Mouse (Mus musculus) G1E (cell line): ENCODE measurements around the gene Slc24a2.

Experiments used
- CTCF ChIP-seq: IDR thresholded peaks from 2 replicates; pipeline ENCODE4 v1.5.1; 2012; ENCODE audit warnings: low read depth, low read length, inconsistent platforms, mixed read lengths
- GATA1 ChIP-seq: IDR thresholded peaks from 2 replicates; pipeline ENCODE4 v1.6.1; 2012; ENCODE audit warnings: borderline replicate concordance, low read length, inconsistent platforms, mixed read lengths
- POLR2AphosphoS5 ChIP-seq: IDR thresholded peaks from 2 replicates; pipeline ENCODE4 v1.6.1; 2012; ENCODE audit warnings: low read depth, low read length, inconsistent platforms; ENCODE audit not compliant: insufficient replicate concordance
- TAL1 ChIP-seq: conservative IDR thresholded peaks from 2 replicates; pipeline ENCODE4 v1.6.1; 2012; ENCODE audit warnings: low read depth, low read length, inconsistent platforms, mixed read lengths

- TF ChIP-seq CTCF: no peak
- TF ChIP-seq GATA1: no peak
- no peak for TF ChIP-seq POLR2AphosphoS5
- no peak for TF ChIP-seq TAL1
These were observed 168.6 kb downstream of the Slc24a2 start for GRCm38 (mm10) chr4:87061696-87062095.
